Mouse (Mus musculus): ENCODE measurements around the gene Radil.

The Radil gene

DNA sequence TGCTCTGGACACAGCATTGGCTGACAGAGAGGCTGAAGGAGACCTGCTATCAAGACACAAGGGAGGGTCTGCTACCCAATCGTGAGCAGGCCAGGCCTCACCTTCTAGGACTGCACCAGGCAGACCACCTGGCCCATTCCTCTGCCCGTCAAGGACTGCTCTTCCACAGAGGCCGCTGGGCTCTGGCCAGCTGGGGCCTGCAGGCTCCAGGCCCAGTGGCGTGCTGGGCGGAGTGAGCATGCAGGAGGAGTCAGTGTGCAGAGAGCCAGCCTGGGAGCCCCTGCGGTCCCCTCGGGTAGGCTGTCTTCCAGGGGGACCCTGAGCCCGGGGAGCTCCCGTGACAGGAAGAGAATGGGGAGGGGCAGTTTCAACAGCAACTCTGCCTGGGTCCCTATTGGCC, 64.2 kb downstream of the Radil start:
- no peak for DNase-seq (ENCODE audit: low spot score in 2 of 2)

DNA sequence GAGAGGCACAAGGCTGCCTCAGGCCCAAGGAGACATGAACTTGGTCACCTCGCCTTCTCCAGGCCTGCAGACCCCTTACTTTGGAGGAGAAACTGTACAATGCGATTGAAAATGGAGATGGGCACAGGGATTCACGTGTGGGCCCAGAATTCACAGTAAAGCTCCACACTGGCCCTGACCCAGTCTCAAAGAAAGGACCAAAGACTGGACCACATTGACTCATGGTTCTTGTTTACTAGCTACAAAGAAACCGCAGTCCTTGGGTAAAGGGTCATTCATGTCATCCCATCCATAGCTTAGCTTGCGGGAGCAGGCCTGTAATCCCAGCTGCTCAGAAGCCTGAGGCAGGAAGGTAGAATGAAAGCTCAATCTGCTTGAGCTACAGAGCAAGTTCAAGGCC, 67.3 kb downstream of the Radil start:
- no peak for DNase-seq (ENCODE audit: low spot score in 2 of 2)

GRCm38 (mm10) chr5:142482512-142482911, 68.4 kb downstream of the Radil start:
- no peak for DNase-seq (ENCODE audit: low spot score in 2 of 2)

DNA sequence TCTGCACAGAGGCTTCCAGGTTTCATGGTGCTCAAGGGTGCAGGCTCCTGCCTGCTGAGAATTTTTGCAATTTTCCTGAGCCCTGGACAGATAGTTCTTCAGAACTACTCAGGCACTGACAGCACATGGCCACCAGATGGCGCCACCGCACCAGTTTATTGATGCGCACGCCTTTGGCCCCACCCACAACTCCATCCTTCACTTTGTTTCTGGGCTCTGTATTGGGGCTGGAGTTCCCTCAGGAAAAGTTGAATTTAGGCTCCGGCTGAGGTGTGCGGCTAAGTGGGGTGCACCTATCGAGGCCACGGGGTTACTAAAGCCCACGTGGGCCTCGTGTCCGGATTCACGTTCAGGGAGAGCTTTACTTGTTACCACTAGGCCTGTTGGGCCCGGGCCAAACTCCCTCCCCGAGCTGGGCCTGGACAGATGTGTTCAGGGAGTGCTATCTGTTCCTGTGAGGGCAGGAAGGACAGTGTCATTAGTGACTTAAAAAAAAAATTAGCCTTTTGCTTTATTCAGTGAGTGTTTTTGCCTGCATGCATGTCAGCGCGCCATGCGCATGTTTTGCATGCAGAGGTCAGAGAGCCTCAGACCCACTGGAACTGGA, 72.0 kb downstream of the Radil start:
- DNase-seq (ENCODE audit: low spot score in 2 of 2) = peak; percentile 85 to 88

DNA sequence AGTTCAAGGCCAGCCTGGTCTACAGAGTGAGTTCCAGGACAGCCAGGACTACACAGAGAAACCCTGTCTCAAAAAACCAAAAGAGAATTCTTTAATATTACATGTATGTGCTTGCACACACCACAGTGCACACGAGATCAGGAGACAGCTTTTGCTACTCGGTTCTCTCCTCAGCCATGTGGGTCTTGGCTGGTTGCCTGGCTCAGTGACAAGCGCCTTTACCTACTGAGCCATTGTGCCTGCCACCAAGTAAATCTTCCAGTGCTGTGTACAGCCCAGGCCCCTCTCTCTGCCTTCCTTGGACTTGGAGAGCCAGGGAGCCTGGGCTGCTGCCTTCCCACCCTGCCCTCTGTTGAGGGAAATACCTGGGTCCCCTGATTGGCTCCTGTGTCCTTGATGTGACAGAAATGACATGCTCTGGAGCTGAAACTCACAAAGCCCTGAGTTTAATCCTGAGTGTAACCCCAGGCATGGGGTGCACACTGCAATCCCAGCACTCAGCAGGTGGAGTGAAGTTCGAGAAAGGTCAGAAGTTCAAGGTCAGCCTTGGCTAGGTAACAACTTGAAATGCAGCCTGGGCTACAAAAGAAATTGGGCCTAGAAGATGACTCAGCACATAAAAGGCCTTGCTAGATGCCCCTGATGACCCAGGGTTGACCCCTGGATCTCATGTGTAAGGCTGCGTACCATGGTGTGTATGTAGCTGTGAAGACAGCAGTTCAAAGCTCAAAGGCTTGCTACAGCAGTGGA, 72.9 kb downstream of the Radil start:
- DNase-seq (ENCODE audit: low spot score in 2 of 2) = no peak

- no peak for DNase-seq (ENCODE audit: low spot score in 2 of 2)
These were observed 73.6 kb downstream of the Radil start for GRCm38 (mm10) chr5:142477346-142477745.

- DNase-seq (ENCODE audit: low spot score in 2 of 2) = no peak
These were observed 75.2 kb downstream of the Radil start for GRCm38 (mm10) chr5:142475669-142476068.

DNA sequence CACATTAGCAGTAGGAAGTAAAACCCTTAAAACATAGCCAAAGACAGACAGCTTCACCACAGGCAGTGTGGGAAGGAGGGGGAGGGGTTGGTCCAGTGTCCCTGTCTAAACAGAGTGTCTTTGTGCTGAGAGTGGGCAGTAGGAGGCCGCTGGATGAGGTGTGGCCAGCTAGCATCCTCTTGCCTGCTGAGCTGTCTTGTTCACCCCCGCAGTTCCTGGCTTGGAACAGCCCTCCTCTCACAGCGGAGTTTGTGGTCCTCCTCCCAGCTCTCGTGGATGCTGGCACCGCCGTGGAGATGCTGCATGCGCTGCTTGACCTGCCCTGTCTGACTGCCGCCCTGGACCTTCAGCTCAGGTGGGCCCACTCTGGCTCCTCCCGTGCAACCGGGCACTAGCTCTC, 77.2 kb downstream of the Radil start:
- no peak for DNase-seq (ENCODE audit: low spot score in 2 of 2)

GRCm38 (mm10) chr5:142469796-142470195, 81.1 kb downstream of the Radil start:
- DNase-seq (ENCODE audit: low spot score in 2 of 2) = no peak

DNA sequence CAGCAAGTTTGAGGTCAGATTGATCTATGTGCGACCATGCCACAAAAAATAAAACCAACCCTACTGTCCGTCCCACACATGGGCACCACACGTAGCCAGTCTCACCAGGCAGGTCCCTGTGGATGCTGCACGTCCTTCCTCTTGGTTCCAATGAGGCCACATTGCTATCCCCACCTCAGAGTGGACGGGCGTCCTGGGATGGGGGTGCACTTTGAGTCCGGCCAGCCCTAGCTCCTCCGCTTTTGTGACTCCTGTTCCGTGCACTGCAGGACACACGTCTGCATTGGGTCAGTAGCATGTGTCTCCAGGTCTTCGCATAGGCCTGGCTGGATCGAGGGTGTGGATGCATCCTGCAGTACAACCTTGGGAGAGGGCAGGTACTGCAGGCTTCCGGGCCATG, 82.5 kb downstream of the Radil start:
- DNase-seq (ENCODE audit: low spot score in 2 of 2) = no peak

DNA sequence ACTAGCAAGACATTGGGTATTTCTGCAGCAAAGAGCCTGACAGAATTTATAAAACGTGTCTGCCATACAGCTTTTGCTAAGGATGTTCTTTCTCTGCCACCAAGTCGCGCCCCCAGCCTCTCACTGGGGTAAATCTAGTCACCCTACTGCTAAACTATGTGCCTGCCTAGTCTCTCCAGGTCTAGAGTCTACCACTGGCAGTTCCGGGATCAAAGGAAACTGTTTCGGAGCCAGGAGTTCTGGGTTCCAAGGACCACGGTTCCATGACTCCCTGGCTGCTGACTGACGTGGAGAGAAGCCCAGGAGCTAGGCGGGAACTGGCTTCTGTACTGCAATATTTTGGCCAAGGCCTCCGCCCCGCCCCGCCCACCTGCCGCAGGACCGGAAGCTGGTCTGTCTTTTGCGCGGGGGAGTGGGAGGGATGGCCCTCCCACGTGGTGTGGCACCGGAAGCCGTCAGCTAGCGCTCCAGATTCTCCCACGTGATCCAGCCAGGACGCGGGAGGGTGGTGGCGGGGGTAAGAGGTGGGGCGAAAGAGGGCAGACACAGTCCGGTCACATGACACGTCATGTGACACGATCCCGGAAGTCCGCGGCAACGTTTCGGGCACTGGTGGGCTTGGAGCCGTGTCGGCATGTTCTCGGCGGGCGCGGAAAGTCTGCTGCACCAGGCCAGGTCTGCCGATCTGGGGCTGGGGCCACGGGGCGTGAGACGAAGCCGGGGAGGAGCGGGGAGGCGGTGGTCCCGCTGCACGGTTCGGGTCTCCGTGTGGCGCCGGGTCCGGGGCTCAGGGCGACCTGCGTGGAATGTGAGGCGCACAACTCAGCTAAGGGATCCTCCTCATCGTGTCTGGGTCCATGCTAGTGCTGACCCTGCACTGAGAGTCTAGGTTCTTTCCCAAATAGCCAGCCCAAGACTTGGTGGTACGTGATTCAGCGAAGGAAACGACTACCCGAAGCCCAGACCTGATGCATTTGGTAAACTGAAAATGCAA, 87.1 kb downstream of the Radil start, which contains the start of gene Ap5z1:
TSS of gene Ap5z1 (plus strand) at position 484 of the 994 bp plus-strand sequence.
- peak; percentile 78 to 94 for DNase-seq (ENCODE audit: low spot score in 2 of 2)

GRCm38 (mm10) chr5:142463011-142463410, 87.9 kb downstream of the Radil start:
- DNase-seq (ENCODE audit: low spot score in 2 of 2) = no peak

DNA sequence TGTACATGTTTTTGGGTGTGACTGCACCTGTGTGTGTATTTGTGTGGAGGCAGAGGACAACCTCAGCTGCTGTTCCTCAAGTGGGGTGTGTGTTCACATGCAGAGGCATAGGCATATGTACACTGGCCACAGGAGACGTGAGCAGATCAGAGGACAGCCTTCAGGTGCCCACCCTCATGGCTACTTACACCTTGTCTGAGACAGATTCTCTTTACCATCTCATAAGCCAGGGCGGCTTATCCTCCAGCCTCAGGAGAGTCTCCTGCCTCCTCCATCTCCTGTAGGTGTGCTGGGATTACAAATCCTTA, 88.3 kb downstream of the Radil start:
- DNase-seq (ENCODE audit: low spot score in 2 of 2) = no peak

- DNase-seq (ENCODE audit: low spot score in 2 of 2) = no peak
These were observed 88.8 kb downstream of the Radil start for GRCm38 (mm10) chr5:142461942-142462640.

GRCm38 (mm10) chr5:142459834-142460233, 91.1 kb downstream of the Radil start:
- no peak for DNase-seq (ENCODE audit: low spot score in 2 of 2)

GRCm38 (mm10) chr5:142458791-142459557, 91.9 kb downstream of the Radil start:
- no peak for DNase-seq (ENCODE audit: low spot score in 2 of 2)

DNA sequence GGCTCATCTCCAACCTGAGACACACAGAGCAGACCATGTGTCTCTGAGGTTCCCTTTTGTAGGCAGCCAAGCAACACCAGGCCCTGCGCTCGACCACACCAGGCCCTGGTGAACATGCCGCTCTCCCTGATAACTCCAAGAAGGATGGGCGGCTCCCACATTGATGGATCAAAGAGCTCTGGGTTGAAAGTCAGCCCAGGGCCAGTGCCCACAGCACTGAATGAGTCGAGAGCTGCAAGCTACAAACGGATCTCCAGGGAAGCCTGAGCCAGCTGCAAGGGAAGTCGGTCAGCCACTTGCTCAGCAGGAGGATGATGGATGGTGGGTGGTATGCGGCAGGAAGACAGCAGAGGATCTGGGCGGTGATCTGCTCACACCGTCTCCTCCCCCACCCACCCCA, 93.6 kb downstream of the Radil start:
- no peak for DNase-seq (ENCODE audit: low spot score in 2 of 2)

DNA sequence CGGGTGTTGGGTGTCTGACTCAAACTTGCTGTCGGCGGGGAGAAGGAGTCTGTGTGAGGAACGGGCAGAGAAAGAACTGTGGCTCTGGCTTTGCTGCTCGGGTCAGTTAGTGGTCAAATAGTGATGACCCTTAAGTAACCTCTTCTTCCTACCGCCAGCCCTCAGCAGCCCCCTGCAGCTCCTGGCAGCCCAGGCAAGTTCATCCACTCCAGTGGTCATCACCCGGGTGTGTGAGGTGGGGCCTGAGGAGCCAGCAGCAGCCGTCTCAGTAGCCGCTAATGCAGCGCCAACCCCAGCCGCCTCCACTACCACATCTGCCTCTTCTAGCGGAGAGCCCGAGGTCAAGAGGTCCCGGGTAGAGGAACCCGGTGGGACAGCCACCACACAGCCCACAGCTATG, 94.6 kb downstream of the Radil start:
- DNase-seq (ENCODE audit: low spot score in 2 of 2) = no peak

- DNase-seq (ENCODE audit: low spot score in 2 of 2) = no peak
These were observed 97.2 kb downstream of the Radil start for GRCm38 (mm10) chr5:142453742-142454141.

- no peak for DNase-seq (ENCODE audit: low spot score in 2 of 2)
These were observed 99.1 kb downstream of the Radil start for GRCm38 (mm10) chr5:142451759-142452158.

DNA sequence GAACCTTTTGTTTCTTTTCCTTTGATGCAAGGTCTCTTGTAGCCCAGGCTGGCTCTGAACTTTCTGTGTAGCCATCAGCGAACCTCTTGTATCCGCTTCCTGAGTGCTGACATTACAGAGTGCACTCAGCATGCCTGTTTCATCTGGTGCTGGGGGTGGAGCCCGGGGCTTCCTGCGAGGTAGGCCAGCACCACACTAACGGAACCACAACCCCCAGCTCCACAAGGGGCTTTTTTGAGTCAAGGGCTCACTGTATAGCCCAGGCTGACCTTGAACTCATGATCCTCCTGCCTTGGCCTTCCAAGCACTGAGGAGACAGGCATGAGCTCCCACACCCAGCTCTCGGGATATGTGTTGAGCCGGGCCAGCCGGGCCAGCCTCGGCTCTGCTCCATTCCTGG, 100.1 kb downstream of the Radil start:
- no peak for DNase-seq (ENCODE audit: low spot score in 2 of 2)
